Mouse (Mus musculus): ENCODE results near the gene Clic1. TPM values are rescaled to one million over a fixed set of nuclear protein-coding genes. Genes with fewer than 3 reads are reported as not detected.
"Not testable (repeated sequence)": the region's sequence is repeated elsewhere in the genome, so short reads cannot be mapped to it uniquely, and the experiment has no call there.

The Clic1 gene
- 209 and 263 TPM in 2 replicates for polyA plus RNA-seq (2012; rRNA removed)

GRCm38 (mm10) chr17:35049561-35050016, at the start of gene Clic1:
Gene Clic1, plus strand, starts transcription at chr17:35049966.
- no peak for DNase-seq (ENCODE audit: low read depth, low spot score)

DNA sequence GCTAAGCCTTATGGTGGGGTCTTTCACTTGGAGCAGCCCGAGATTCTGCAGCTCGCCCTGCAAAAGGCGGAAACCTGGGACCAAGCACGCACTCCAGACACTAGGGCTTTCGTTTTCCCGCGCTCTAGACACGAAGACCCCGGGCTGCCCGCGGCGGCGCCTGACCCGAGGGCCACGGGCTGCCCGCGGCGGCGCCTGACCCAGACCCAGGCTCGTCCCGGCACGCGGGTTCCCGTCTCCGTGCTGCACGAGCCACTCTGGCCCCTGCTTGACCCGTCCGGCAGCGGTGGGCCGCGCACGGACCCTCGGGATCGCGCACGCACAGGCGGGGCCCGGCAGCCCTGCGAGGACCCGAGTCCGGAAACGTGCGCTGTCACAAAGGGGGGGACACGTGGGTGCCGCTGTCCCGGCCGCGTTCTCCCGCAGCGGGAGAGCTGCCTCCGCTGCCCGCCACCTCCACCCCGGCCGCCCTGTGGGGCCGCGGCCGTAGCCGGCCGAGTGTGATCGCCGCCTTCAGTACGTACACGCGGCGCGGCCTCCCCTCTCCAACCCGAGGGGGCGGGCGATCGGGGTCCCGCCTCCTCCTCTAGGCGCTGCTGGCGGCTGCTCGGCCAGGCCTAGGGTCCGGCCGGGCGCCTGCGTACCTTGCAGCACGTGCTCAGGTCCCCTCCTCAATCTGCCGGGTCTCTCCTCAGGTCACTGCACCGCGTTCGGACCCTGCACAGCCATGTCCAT, 48.9 kb upstream of the Clic1 start, which contains the start of gene Vars:
TSS of gene Vars (plus strand) at position 271 of the 735 bp plus-strand sequence.
- no peak for DNase-seq (ENCODE audit: low read depth, low spot score)
- WGBS = under 1% methylated on average over 82 of the region's 83 CpGs

More at GRCm38 (mm10) chr17:35049561-35050016, at the start of gene Clic1:
- 2% methylated on average over 11 of the region's 11 CpGs for WGBS

- DNase-seq (ENCODE audit: low read depth, low spot score) = no peak
- 1% methylated on average over 35 of the region's 35 CpGs for WGBS
Measured at GRCm38 (mm10) chr17:35001452-35002152, 48.2 kb upstream of the Clic1 start.

DNA sequence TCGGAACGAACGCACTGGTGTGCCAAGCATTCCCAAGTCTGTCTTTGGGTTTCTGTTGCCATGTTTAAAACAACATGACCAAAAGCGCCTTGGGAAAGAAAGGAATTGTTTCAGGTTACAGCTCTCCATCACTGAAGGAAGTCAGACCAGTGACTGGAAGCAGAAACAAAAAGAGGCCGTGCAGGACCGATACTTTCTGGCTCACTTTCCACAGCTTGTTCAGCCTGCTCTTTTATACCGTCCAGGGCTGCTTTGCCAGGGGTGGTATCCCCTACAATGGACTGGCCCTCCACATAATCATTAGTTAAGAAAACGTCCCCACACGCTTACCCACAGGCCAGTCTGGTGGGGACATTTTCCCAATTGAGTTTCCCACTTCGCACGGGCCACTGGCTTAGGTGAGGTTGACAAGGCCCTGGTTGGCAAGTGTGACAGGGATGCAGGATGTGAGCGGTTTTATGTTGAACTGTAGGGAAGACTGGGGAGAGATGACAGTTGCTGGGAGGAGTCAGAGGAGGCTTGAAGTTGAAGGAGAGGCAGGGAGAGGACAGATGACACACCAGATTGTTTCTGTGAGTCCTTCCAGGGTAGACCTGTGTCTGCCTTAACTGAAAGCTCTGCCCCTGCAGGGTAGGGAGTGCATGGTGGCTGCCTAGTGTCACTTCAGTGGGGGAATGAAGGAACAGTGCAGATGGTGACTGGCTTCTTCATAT, 47.5 kb upstream of the Clic1 start:
- no peak for DNase-seq (ENCODE audit: low read depth, low spot score)

GRCm38 (mm10) chr17:35003022-35003838, 46.5 kb upstream of the Clic1 start:
- no peak for DNase-seq (ENCODE audit: low read depth, low spot score)
- 39% methylated on average over 9 of the region's 9 CpGs for WGBS

More for the DNA sequence above, 47.5 kb upstream of the Clic1 start:
- WGBS = 3% methylated on average over 12 of the region's 12 CpGs

DNA sequence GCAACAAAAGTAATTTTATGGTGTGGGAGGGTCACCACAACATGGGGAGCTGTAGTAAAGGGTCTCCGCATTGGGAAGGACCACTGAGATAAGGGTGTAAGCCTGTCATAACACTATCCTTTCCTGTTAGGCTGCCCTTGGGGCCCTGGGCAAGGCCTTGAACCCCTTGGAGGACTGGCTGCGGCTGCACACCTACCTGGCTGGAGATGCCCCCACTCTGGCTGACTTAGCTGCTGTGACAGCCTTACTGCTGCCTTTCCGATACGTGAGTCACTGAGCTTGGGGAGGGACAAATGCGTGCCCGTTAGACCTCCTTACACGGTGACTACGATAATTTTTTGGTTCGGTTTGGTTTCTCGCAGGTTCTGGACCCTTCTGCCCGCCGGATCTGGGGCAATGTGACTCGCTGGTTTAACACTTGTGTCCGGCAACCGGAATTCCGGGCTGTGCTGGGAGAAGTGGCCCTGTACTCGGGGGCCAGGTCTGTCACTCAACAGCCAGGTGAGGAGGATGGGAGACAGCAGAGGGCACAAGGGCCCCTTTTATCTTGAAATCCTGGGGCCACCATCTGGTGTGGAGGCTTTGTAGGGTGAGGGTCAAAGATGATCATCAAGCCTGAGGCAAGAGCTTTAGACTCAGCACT, 45.6 kb upstream of the Clic1 start:
- 96% methylated on average over 17 of the region's 17 CpGs for WGBS
- DNase-seq (ENCODE audit: low read depth, low spot score) = no peak

GRCm38 (mm10) chr17:35005158-35005557, 44.6 kb upstream of the Clic1 start:
- WGBS = 88% methylated on average over 10 of the region's 10 CpGs
- DNase-seq (ENCODE audit: low read depth, low spot score) = no peak

- DNase-seq (ENCODE audit: low read depth, low spot score) = not testable (repeated sequence)
- WGBS = 93% methylated on average over 4 of the region's 5 CpGs
Measured at GRCm38 (mm10) chr17:35005902-35006301, 43.9 kb upstream of the Clic1 start.

DNA sequence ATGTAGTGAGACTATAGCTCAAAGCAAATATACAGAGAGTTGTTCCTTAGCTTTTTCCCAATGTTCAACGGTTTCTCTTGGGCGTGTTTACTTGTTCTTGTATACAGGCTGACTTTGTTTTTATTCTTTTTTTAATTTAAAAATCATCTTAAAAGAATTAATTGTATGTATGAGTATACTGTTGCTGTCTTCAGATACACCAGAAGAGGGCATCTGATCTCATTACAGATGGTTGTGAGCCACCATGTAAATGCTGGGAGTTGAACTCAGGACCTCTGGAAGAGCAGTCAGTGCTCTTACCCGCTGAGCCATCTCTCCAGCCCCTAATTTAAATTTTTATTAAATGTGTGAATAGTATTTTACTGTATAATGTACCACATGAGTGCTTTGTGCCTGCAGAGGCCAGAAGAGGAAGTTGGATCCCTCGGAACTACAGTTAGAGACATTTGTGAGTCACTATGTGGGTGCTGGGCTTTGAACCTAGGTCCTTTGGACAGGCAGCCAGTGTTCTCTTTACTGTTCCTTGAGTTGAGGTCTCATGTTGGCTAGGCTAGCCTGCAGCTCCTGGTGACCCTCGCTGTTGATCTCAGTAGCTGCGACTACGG, 42.3 kb upstream of the Clic1 start:
- 87% methylated on average over 7 of the region's 7 CpGs for WGBS
- no peak for DNase-seq (ENCODE audit: low read depth, low spot score)

DNA sequence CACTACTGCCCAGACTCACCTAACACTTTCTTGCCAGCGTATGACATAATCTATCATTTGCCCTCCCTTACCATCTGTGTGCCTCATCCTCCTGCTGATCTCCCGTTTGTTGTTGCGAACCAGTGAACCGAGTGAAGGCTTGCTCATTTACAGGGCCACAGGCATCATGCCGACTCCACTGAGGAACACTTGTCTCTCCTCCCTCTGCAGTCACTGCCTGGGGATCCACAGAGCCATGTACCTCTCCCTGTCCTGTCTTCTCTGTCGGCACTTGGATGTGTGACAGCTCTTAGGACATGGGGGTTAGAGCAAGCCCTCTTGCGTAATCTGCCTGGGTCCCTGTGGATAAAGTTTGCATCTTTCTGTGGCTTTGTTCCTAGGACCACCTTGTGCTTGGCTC, 40.2 kb upstream of the Clic1 start:
- 88% methylated on average over 7 of the region's 7 CpGs for WGBS

DNA sequence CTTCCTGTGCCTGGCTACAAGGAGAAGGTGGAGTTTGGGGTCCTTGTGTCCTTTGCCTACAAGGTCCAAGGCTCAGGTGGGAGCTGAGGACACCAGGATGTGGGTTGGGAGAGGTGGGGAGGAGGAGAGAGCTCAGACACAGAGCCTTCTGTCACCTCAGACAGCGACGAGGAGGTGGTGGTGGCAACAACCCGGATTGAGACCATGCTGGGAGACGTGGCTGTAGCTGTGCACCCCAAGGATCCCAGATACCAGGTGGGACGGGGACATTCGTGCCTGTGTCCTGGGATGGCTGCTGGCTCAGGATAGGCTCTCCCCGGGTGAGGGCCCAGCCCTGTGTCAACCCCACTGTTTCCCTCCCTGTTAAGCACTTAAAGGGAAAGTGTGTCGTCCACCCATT, 38.3 kb upstream of the Clic1 start:
- DNase-seq (ENCODE audit: low read depth, low spot score) = no peak
- WGBS = 94% methylated on average over 8 of the region's 8 CpGs

More for the DNA sequence above, 40.2 kb upstream of the Clic1 start:
- DNase-seq (ENCODE audit: low read depth, low spot score) = no peak

GRCm38 (mm10) chr17:35012430-35012829, 37.3 kb upstream of the Clic1 start:
- no peak for DNase-seq (ENCODE audit: low read depth, low spot score)
- 88% methylated on average over 13 of the region's 13 CpGs for WGBS

DNA sequence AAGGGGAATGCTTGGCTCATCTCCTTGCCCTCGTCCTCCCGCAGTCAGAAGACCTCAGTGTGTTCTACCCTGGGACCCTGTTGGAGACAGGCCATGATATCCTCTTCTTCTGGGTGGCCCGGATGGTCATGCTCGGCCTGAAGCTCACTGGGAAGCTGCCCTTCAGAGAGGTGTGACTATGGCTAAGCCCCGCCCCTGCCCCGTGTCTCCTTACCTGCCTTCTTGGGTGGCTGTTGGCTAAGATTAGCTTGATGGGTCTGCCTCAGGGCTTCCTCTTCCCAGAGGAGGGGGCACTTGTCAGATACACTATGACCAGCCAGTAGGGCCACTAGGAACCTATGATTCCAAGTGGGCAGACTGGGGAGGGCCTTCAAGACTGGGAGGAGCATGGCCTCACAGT, 36.5 kb upstream of the Clic1 start:
- DNase-seq (ENCODE audit: low read depth, low spot score) = no peak

DNA sequence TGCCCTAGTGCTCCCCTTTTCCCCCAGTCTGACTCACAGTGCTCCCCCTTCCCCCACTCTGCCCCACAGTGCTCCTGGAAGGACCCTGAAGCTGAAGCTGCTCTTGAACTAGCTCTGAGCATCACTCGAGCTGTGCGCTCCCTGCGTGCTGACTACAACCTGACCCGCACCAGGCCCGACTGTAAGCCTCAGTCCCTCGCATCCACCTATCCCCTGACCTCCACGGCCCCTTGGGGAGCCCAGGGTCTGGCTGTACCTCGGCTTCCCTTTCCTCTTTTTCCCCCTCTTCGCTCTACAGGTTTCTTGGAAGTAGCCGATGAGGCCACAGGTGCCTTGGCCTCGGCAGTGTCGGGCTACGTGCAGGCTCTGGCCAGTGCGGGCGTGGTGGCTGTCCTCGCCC, 34.5 kb upstream of the Clic1 start:
- no peak for DNase-seq (ENCODE audit: low read depth, low spot score)
- 85% methylated on average over 16 of the region's 16 CpGs for WGBS

More for the DNA sequence above, 36.5 kb upstream of the Clic1 start:
- WGBS = 73% methylated on average over 6 of the region's 6 CpGs

DNA sequence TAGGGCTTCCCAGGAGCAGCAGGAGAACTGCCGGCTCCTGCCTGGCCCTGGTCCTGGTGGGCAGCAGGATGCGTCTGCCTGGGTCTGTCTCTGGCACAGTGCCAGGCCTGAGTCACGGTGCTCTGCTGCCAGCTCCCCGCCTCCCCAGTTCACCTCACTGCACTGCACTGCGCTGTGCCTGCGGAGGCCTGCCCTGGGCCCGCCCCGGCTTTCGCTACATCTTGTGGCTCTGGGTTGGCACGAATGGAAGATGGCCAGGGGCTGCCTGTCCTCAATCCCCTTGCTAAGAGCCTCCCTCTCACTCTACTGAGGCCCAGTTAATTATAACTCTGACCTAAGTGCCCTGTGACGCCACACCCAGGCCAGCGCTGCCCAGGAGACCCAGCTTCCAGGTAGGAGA, 33.4 kb upstream of the Clic1 start, which contains the start of gene Vwa7:
TSS of gene Vwa7 (plus strand) at position 204 of the 400 bp plus-strand sequence.
- no peak for DNase-seq (ENCODE audit: low read depth, low spot score)
- whole genome bisulfite sequencing = 27% methylated on average over 12 of the region's 12 CpGs

DNA sequence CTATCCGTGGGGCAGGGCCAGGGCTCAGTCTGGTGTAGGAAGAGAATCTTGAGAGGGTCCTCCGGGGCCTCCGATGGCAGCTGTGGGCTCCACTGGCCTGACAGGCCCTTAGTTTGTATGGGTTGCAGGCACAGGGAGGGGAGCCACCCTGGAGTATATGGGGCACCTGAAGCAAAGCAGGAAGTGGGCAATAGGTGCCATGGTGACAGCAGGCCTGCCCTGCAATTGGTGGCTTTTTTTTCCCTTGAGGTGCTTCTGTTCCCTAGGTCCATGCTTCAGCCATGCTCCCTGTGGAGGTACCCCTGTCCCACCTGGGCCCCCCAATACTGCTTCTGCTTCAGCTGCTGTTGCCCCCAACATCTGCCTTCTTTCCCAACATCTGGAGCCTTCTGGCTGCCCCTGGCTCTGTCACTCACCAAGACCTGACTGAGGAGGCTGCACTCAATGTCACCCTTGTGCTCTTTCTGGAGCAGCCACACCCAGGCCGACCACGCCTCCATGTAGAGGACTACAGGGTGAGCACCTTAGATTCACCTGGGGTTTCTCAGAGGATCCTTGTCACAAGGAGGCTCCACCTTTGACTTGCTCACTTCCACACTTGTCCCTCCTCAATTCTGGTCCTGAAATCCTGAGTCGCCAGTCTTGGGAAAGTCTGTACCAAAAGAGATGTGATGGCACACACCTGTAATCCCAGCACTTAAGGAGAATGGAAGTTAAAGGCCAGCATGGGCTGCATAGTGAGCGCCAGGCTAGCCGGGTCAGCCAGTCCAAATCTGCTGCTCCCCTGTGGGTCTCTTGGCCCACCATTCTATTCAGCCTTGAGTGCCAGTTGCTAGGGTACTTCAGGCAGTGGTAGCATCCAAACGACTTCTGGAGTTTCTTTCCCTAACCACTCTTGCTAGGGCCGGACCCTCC, 32.7 kb upstream of the Clic1 start:
- WGBS = 64% methylated on average over 10 of the region's 10 CpGs
- DNase-seq (ENCODE audit: low read depth, low spot score) = no peak

DNA sequence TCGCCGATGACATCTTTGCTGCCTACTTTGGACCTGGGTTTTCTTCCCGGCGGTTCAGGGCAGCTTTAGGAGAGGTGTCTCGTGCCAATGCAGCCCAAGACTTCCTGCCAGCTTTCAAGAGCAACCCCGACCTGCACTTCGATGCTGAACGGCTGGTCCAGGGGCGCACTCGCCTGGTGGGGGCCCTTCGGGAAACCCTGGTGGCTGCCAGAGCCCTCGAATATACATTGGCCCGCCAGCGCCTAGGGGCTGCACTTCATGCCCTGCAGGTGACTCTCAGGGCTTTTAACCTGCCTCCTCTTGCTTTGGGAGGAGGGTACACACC, 32.1 kb upstream of the Clic1 start:
- DNase-seq (ENCODE audit: low read depth, low spot score) = no peak
- 72% methylated on average over 14 of the region's 14 CpGs for WGBS

GRCm38 (mm10) chr17:35018171-35018570, 31.6 kb upstream of the Clic1 start:
- WGBS = 40% methylated on average over 3 of the region's 3 CpGs
- no peak for DNase-seq (ENCODE audit: low read depth, low spot score)
